Mouse (Mus musculus) ovary, postnatal 10 days (tissue): ENCODE data around the gene Fgd6.

Experiments used
- DNase-seq: peaks from one replicate; pipeline ENCODE4 v3.0.0; 2022; ENCODE audit warnings: low spot score

Fgd6 gene

DNA sequence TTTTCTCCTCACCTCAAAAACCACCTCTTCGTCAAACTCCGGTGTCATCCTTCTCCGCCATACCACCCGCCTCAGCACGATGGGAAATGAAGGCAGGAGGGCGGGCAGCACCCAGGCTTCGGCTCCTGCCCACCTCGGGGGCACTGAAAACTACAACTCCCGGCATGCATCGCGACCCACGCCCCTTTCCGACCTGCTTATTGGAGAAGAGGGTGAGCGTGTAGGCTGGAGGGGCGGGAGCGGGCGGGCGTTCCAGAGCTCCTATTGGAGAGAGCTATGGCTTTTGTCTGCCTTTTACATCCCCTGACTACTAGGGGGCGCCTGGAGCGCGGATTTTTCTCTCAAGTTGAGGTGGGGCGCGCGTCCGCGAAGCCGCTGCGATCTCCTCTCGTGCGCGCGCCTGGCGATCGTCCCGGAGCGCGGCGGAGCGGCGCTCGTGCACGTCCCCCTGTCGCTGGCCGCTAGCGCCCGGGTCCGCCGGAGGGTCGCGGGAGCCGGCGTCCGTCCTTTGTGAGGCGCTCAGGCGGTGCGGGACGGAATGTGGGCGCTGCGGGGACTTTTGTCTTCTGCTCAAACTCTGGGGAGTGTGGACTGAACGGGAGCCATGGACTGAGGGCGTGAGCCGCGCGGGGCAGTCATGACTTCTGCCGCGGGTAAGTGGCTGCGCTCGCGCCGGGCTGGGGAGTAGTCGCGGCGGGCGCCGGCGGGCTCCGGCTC is at the start of gene Fgd6, which contains the start of gene Vezt:
TSS of gene Fgd6 (plus strand) at position 344 of the 717 bp plus-strand sequence.
TSS of gene Vezt (minus strand) at position 160 of the 717 bp plus-strand sequence.
- DNase-seq, result peak; percentile 95

DNA sequence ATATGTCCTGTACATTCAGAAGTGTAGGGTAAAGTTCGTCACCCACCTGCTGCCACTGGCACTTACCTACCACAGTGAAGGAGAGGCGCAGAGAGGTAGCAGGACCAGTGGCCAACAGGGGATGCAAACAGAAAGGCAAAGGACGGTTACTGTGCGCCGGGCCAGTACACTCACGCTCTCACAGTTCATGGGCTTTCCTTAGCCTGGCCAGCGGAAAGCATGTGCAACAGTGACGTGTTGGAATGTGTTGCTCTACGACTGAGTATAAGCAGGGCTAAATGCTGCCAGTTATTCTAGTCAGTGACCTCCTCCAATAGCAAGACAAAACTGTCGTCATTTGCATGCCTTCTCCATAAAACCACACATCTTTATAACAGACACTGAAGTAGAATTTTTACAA is 41.7 kb upstream of the Fgd6 start:
- no peak for DNase-seq

DNA sequence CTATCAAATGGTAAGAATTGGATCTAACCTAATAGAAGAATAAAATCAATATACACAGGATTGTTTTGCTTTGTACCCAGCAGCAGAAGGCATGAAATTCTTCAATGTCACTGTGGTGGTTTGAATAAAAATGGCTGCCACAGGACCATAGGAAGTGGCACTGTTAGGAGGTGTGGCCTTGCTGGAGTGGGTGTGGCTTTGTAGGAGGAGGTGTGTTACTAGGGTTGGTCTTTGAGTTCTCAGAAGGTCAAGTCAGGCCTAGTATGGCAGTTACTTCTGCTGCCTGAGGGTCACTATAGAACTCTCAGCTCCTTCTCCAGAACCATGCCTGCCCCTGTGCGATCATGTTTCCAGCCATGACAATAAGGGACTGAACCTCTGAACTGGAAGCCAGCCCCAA is 40.7 kb upstream of the Fgd6 start:
- DNase-seq, result no peak

DNA sequence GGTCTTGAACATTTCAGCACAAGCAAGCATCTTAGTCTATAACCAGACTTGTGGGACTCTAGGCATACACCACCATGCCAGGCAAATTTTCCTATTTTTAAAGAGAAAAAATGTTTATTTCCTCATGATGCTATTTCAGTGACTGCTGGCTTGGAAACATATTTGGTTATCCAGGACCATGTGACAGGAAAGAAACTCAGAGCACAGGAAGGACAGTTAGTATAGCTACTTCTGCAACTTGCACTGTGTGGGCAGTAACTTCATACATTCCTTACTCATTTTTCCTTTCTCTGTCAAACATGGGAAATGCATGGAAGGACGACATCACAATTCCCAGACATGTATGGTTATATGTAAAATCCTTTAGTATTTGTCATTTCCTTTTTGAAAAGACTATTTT is 36.4 kb upstream of the Fgd6 start:
- DNase-seq, result no peak

DNA sequence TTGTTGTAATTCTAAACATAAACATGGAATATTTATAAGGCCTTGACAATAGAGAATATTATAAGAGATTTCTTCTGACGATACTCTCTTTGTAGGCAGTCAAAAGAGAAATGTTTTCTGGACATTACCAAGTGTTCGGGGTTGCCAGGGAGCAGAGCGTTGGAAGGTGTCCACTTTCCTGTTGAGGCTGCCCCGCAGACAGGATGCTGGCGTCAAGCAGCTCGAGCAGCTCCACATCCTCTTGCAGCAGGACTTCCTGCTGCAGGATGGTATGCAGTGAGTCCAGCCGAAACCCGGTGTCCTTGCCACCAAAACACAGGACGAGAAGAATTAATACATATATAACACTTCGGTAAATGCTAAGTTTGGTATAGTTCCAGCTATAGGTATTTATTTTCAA is 35.6 kb upstream of the Fgd6 start:
- no peak for DNase-seq

DNA sequence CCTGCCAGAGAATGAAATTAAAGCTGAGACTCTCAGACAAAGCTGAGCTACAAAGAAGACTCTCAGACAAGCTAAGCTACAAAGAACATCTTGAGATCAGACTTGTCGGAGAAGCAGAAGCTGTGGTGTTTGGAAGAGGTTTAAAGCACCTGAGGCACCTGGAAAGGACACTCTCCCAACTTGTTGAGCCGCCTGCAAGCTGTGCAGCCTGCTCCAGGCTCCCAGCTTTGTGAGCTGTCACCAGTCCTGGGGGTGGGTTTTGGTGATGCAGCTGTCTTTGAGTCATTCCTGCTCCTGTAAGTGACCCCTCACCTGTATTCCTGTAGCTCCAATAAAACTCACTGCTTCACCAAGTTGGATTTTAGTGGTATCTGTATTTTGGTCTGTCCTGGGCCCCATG is 27.4 kb upstream of the Fgd6 start:
- DNase-seq, result no peak

DNA sequence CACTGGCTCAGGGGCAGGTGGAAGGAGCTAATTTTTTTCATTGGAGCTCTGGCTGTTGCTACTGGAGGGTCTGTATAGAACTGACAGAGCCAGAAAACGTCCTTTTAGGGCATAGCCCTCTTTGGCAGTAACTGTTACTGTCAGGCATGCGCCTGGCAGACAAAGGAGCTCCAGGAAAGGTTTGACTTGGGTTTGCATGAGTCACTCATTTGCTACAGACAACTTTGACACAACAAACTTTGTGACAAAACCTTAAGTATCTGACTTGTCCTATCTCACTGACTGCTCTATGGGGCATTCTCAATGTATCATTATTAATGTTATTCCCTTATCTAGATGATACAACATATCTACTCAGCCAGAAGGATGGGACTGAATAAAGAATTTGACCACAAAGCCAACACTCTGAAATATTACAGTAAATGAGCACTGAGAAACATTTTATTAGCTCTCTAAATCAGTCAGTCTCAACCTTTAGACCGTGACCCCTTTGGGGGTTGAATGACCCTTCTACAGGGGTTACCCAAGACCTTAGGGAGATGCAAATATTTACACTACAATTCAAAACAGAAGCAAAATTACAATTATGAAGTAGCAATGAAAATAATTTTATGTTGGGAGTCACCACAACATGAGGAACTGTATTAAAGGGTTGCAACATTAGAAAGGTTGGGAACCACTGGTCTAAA is 25.7 kb upstream of the Fgd6 start:
- no peak for DNase-seq

DNA sequence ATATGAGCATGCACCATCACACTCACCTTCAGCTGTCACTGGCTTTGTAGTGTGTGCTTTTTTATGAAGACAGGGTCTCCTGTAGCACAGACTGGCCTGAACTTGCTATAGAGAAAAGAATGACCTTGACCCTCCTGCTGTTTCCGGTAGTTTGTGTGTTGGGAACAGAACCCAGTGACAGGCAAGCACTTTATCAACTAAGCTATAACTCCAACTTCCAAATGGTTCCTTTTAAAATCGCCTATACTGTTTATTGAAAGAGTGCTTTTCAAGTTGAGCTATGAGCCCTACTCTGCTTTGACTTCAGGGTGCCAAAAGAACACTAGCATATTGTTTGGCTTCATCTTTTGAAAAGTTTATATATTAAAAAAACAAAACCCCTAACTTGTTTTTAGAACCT is 24.8 kb upstream of the Fgd6 start:
- DNase-seq, result no peak

DNA sequence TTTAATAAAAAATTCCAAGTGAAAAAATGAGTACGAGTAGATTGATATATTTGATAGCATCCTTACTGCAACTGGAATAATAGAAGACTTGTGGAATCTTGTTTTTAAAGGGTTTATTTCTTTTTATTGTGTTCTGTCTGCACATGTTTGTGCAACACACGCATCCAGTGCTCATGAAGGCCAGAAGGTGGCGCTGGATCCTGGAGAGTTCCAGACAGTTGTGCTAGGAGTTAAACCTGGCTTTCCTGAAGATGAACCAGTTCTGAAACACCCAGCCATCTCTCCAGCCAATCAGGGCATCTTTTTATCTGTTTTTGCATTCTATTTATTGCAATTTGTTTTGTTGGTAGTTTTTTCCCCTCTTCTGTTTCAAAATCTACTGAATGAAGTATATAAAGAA is 22.6 kb upstream of the Fgd6 start:
- peak; percentile 3 for DNase-seq

DNA sequence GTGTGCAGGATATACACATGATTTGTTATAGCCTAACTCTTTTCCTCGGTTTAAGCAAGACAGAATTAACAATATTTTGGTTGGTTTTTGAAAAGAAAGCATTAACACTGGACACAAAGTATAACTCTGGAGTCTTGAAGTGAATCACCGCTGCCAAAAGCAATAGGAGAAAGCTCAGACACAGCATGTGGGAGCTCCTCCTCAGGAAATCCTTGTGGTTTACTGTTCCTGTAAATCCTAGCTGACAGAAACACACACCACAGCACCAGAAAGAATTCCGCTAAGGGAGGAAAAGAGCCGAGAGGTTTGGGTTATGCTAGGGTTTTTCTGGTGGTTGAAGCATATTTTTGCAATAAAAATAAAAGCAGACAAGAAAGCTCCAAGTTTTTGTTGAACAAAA is 21.6 kb upstream of the Fgd6 start:
- DNase-seq, result no peak

DNA sequence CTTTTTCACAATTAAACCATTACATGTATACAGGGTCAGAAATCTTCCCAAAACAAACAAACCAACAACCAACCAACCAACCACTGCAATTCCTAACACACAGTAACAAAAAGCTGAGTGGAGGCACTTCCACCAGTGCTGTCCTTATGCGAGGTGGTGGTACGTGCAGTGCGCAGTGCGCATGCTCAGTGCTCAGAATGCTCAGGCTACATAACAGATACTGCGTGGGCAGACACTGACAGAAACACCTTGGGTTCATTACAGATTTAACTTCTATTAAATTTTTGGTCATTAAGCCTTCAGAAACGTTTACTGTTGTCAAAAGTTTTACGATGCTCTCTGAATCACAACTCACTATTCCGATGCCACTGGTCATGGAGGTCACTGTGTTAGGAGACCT is 18.3 kb upstream of the Fgd6 start:
- no peak for DNase-seq

DNA sequence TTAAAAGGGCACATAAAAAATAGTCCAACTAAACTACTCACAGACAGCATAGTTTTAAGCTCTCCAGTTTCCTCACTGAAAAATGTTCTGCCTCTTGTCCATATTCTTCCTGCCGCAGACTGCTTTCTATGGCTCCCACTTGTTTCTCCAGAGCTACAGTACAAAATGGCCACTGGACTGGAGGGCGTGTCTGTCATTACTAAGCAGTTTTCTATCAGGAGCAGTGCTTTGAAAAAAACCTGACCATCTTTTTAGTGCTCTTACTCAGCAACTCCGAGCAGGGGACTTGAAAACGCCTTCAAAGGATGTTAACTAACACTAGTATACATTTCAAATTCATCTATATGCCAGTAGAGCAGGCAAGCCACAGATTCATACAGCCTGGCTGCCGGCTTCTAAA is 15.2 kb upstream of the Fgd6 start:
- no peak for DNase-seq

DNA sequence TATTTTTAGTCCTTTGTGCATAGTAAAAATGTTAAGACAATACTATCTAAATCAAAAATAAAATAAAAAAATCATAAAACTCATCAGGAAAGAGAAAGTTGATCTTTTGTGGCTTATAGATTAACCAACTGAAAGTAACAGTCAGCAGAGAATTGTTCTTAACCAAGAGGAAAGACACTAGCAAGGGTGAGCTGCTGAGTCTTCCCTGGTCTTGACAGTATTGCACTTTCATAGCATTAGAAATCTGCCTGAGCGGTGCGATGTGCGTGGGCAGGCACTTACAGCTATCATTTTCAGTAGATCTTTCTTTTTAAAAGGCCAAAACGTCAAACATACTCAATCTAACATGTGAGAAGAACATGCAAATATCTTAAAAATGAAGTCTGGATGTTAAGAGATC is 14.7 kb upstream of the Fgd6 start:
- DNase-seq, result no peak

DNA sequence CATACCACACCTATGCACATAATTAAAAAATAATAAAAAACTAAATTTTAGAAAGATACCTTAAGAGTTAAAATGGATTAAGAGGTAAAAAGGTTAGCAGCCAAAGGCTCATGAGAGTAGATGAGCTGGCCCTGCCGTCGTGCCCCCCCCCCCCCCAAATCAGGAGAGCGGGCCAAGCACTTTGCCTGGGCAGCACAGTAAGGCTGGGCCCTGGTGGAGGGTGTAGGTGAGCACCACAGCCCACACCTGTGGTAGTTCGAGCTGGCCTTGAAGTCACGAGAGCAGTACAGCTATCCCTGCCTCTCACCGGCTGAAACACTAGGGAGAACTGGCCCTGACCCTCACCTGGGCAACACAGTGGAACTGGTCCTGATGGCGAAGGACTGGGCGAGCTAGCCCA is 10.7 kb upstream of the Fgd6 start:
- no peak for DNase-seq

DNA sequence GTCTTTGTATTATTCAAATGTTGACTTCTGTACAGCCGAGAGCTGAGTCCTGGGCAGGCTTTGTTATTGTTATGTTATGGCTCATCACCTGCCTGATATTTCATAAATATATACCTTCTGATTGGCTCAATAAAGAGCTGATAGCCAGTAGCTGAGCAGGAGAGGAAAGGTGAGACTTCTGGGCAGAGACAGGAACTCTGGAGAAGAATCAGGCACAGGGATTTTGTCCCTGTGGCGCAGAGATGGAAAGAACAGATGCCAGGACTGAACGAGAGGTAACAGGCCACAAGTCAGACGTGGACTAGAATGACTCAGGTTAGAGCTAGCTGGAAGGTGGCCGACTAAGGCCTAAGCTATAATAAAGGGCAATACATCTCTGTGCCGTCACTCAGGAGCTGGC is 7.3 kb upstream of the Fgd6 start:
- no peak for DNase-seq

DNA sequence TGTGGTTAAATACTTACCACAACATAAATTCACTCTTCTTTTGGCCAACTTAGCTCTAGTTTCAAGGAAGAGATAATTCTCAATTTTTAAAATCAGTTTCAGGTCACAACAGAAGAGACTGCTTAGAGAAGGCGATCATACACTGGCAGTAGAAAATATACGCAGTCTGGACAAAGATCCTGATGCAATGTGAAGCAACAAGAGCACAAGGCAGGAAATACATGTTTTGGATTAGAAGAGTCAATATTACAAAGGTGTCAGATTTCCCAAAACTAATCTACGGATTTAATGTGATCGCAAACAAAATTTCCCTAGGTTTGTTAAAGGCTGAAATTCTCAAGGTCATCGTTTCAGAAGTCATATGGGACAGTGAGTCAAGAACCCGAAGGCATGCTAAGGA is 4.6 kb upstream of the Fgd6 start:
- DNase-seq, result no peak

DNA sequence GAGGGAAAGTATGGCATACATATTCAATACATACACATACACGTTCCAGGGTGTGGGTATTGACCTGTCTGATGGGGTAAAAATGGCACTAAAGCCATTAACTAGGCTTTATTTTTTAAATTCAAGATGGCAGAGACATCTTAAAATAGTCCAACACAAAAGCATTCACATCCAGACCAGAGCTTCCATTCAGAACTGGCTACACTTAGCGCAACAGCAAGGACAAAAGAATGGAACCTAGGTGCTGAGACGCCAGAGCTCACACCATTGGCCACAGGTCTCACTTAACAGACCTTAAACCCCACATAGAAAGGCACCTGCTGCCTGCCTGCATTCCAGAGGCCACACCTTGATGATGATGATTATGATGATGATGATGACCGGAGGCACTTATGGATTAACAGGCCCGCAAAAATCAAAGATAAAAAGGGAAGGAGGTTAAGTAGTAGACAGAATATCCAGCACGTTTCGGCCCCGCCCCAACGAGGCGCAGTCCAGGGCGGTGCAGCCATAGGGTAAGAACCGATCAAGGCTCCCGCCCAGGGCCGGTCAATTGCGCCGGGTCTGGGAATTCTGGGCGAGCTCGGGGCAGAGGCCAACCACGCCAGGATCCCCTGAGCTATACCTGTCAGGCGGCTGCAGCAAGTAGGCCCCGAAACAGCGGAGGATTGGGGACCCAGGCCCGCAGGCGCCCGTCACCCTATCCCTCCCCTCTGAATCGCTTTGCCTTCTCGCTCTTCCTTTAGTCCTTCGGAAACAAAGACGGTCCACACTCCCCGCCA is 734 bp upstream of the Fgd6 start:
- no peak for DNase-seq

DNA sequence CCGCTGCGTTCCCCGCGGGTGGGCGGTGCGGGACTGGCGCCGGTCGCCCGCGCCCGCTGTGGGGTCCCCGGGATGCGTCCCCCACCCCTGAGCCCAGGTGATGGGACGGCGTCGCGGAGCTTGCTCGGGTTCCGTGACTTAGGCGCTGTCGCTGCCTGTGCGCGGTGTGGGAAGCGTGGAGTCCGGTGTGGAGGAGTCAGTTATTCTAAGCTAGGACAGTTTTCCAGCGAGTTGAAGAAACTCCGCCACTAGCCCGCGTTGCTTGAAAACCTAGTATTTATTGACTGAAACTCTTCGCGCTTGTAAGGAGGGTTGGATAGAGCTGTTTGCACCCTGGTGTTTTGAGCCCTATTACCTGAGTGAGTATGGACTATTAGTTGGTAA is 566 bp downstream of the Fgd6 start:
- DNase-seq, result no peak

DNA sequence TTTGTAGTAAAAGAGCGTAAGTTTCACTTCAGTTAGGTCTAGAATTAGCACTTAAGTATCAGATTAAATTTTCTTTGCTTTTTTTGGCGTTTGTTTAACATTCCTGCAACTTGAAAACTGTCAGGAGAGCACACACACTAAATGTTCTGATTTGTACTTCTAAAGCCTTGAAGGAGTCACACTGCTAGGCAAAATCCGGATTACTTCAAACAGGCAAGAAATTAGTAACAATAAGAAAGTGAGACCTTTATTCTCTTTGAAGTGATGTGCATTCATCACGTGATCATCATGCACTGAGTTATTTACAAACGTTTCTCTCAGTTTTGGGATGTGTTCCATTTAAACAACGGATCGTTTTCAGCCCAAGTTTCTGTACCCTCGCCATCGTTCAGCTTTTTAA is 1.4 kb downstream of the Fgd6 start:
- no peak for DNase-seq

DNA sequence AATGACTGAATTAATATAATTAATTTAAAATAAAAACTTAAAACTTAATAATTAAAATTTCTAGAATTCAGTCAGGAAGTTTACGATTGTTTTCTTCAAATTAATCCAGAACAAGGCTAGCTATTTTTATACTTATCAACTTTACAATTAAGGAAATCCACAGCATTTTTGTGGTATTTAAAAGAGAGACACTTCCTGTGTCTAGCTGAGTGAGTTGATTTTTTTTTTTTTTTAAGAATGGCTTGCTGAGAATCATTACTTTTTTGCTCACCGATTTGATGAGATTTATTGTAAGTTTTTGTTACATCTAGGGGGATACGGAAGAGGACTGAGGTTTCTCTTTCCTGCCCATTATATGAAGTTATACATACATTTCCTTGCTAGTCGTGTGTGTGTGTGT is 1.8 kb downstream of the Fgd6 start:
- DNase-seq, result no peak

DNA sequence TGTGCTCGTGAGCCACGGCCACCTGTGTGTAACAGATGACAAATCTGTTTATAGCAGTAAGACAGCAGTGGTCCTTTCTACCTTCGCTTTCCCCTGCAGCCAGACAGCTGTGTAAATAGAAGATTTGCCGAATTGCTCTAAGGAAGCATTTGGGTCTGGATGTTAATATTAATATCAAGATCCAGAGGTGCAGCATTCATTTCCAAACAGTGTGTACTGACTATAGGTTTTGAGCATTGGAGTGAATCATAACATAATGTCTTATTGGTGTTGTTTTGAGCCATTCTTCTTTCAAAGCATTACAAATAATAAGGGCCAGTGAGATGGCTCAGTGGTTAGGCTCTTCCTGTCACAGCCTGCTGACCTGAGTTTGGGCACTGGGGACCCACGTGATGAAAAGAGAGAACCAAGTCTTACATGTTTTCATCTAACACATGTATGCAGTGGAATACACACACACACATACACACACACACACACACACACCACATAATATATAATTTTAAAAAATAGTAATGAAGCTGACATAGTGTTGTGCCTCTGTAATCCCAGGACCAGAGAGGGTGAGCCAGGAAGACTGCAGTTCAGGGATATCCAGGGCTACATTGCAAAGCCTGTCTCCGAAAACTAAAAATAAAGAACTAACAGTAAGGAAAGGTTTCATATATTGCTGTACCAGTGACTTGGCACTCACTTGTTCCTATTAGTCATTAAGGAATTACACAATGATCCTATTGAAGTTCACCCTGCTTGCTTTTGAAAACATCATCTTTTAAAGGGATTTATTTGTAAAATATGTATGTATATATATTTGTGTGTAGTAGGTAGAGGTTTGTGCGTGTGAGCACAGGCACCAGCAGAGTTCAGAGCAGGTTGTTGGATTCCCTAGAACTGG is 2.8 kb downstream of the Fgd6 start:
- no peak for DNase-seq

DNA sequence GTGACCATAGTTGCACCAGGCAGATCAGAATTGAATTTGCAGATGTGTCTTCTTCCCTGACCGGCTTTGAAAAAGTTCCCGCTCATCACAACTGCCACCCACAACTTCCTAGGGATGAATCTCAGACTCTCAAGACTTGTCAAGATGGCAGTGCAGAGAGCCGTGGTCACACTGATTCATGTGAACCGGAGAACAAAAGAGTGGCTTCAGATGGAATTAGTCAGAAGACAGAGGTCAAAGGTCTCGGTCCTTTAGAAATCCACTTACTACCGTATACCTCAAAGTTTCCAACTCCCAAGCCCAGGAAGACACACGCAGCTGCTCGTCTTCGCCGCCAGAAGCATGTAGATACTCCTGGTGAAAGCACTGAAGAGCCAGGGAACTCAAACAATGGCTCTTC is 8.1 kb downstream of the Fgd6 start:
- no peak for DNase-seq
